Mouse (Mus musculus) neutrophil, adult 5-6 weeks (primary cell): ENCODE results near the gene Fzr1. TPM values are rescaled to one million over a fixed set of nuclear protein-coding genes. Genes with fewer than 3 reads are reported as not detected.
A peak's percentile ranks its signal among the peaks of the same experiment; 100 is the strongest.

Experiments used
- ATAC-seq: fragments of 151-379, 151-347 bp; 2 replicates; pipeline ENCODE4 v1.8.0; 2017; ENCODE audit warnings: mild to moderate bottlenecking, moderate TSS enrichment; ENCODE audit not compliant: insufficient number of reproducible peaks, poor library complexity, low FRiP score, severe bottlenecking; ENCODE audit errors: extremely low read depth
- total RNA-seq: library from RNA; stranded (forward); fragments of 200-1000 nt; gene quantifications from 2 replicates; pipeline ENCODE4 v1.2.3, GENCODE M21; 2017

Gene Fzr1
- total RNA-seq, 1 experiment from 2014 or later: 16.8 TPM

GRCm38 (mm10) chr10:81321436-81321835 lies 56.9 kb downstream of the Fzr1 start:
- ATAC-seq: no peak

GRCm38 (mm10) chr10:81320550-81321347 lies 57.6 kb downstream of the Fzr1 start, which contains the start of gene Cactin:
Cactin (plus strand) TSS chr10:81321103.
- peak; percentile 80 for ATAC-seq

GRCm38 (mm10) chr10:81319741-81320549 lies 58.4 kb downstream of the Fzr1 start:
- no peak; the same call in 1 of the 2 replicates for ATAC-seq

- no peak for ATAC-seq
These were observed 59.0 kb downstream of the Fzr1 start for GRCm38 (mm10) chr10:81319330-81319699.

GRCm38 (mm10) chr10:81318589-81319329 lies 59.6 kb downstream of the Fzr1 start:
- no peak for ATAC-seq

- no peak for ATAC-seq
These were observed 61.0 kb downstream of the Fzr1 start for GRCm38 (mm10) chr10:81317273-81317672.

GRCm38 (mm10) chr10:81316338-81317060 lies 61.8 kb downstream of the Fzr1 start:
- no peak for ATAC-seq

Other genes with a start within 250 kb of the Fzr1 start
- gene Zbtb7a, start 243.3 kb downstream of the Fzr1 start, total RNA-seq: 28.7 and 31.1 TPM in 2 replicates
- gene Pias4, start 210.6 kb downstream of the Fzr1 start, total RNA-seq: 34.5 and 40.5 TPM in 2 replicates
- 1,126 and 1,171 TPM in 2 replicates for gene Eef2, start 201.9 kb downstream of the Fzr1 start, total RNA-seq
- 47.3 and 52.0 TPM in 2 replicates for gene Dapk3, start 195.5 kb downstream of the Fzr1 start, total RNA-seq
- gene 4930442H23Rik, start 194.7 kb downstream of the Fzr1 start, total RNA-seq: not detected in 2 replicates
- not detected in 2 replicates for gene Nmrk2, start 176.5 kb downstream of the Fzr1 start, total RNA-seq
- not detected in 2 replicates for gene Atcay, start 147.7 kb downstream of the Fzr1 start, total RNA-seq
- 1.5 and 1.6 TPM in 2 replicates for gene Zfr2, start 145.4 kb downstream of the Fzr1 start, total RNA-seq
- gene Matk, start 125.6 kb downstream of the Fzr1 start, total RNA-seq: 9.1 and 12.3 TPM in 2 replicates
- 52.4 and 76.6 TPM in 2 replicates for gene Mrpl54, start 111.6 kb downstream of the Fzr1 start, total RNA-seq
- gene Apba3, start 111.6 kb downstream of the Fzr1 start, total RNA-seq: 16.6 and 24.0 TPM in 2 replicates
- 7.2 and 13.1 TPM in 2 replicates for gene Tjp3, start 86.9 kb downstream of the Fzr1 start, total RNA-seq
- 98.0 and 112 TPM in 2 replicates for gene Pip5k1c, start 85.6 kb downstream of the Fzr1 start, total RNA-seq
- 30.1 and 38.4 TPM in 2 replicates for gene Cactin, start 57.4 kb downstream of the Fzr1 start, total RNA-seq
- gene Tbxa2r, start 49.8 kb downstream of the Fzr1 start, total RNA-seq: 4.1 and 5.6 TPM in 2 replicates
- gene Gipc3, start 35.2 kb downstream of the Fzr1 start, total RNA-seq: 0.25 TPM in 1 of 2 replicates, not detected in the other
- 30.3 and 36.5 TPM in 2 replicates for gene Hmg20b, start 28.0 kb downstream of the Fzr1 start, total RNA-seq
- gene Mfsd12, start 21.0 kb downstream of the Fzr1 start, total RNA-seq: 2.6 and 2.8 TPM in 2 replicates
- gene 4930404N11Rik, start 12.7 kb downstream of the Fzr1 start, total RNA-seq: 4.2 and 5.5 TPM in 2 replicates
- gene Dohh, start 5.9 kb upstream of the Fzr1 start, total RNA-seq: 11.2 and 16.9 TPM in 2 replicates
- 3.1 and 5.6 TPM in 2 replicates for gene Gm48551, start 6.0 kb upstream of the Fzr1 start, total RNA-seq
- gene Gm48552, start 10.5 kb upstream of the Fzr1 start, total RNA-seq: 2.2 TPM in 1 of 2 replicates, not detected in the other
- gene Smim24, start 14.5 kb upstream of the Fzr1 start, total RNA-seq: 2.5 and 2.6 TPM in 2 replicates
- gene Nfic, start 77.1 kb upstream of the Fzr1 start, total RNA-seq: 8.3 and 12.2 TPM in 2 replicates
- not detected in 2 replicates for gene Celf5, start 104.2 kb upstream of the Fzr1 start, total RNA-seq
- gene Ncln, start 117.9 kb upstream of the Fzr1 start, total RNA-seq: 148 and 149 TPM in 2 replicates
- gene S1pr4, start 121.6 kb upstream of the Fzr1 start, total RNA-seq: 61.1 and 63.1 TPM in 2 replicates
- 12.6 and 13.4 TPM in 2 replicates for gene Gna15, start 145.7 kb upstream of the Fzr1 start, total RNA-seq
- gene Gna11, start 166.7 kb upstream of the Fzr1 start, total RNA-seq: 13.5 and 27.0 TPM in 2 replicates
- 276 and 331 TPM in 2 replicates for gene Aes, start 181.0 kb upstream of the Fzr1 start, total RNA-seq
- 1.5 and 2.6 TPM in 2 replicates for gene Tle2, start 196.0 kb upstream of the Fzr1 start, total RNA-seq
- gene Tle6, start 222.6 kb upstream of the Fzr1 start, total RNA-seq: 1.9 TPM in 1 of 2 replicates, not detected in the other
- 5.0 and 5.8 TPM in 2 replicates for gene BC025920, start 227.8 kb upstream of the Fzr1 start, total RNA-seq
- gene Sirt6, start 249.3 kb upstream of the Fzr1 start, total RNA-seq: 5.6 and 6.4 TPM in 2 replicates